Mouse (Mus musculus) c-Kit-positive CD71-positive TER-119-negative erythroid progenitor cells, embryonic 14.5 days (primary cell): ENCODE measurements around the gene Jade1.
A peak's percentile ranks its signal among the peaks of the same experiment; 100 is the strongest.

ENCODE experiments used
- DNase-seq: peaks from one replicate; pipeline ENCODE4 v3.0.0-alpha.2; 2013; ENCODE audit warnings: low read depth

The Jade1 gene

GRCm38 (mm10) chr3:41599226-41599625, 43.7 kb downstream of the Jade1 start:
- DNase-seq = no peak

DNA sequence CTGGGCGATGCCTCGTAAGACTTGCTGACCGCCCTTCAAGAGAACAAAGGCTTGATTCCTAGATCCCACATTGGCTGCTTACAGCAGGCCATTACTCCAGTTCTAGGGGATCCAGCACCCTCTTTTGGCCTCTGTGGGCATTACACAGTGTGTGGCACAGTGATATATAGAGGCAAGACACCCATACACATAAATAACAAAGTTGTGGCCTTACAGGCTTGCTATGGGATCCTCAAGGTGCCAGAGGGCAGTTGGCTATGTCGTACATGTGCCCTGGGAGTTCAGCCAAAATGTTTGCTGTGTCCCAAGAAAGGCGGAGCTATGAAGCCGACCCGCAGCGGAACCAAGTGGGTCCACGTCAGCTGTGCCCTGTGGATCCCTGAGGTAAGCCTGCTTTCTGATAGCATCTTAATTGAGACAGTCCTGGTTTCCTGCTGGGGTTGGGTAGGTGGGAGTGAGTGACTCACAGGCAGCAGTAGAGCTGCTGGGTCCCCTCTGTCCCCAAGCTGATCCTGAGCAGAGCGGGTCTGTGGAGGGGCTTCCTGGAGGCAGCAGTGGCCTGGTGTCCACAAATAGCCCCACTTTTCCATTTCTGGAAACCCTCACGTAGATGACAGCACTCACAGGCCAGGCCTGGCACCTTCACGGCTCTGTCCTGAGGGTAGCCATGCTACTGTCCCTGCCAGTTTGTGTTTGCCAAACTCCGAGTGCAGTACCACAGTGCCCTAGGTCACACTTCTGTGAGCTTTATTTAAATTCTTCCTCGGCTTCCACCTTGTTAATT, 44.5 kb downstream of the Jade1 start:
- peak; percentile 25 for DNase-seq

DNA sequence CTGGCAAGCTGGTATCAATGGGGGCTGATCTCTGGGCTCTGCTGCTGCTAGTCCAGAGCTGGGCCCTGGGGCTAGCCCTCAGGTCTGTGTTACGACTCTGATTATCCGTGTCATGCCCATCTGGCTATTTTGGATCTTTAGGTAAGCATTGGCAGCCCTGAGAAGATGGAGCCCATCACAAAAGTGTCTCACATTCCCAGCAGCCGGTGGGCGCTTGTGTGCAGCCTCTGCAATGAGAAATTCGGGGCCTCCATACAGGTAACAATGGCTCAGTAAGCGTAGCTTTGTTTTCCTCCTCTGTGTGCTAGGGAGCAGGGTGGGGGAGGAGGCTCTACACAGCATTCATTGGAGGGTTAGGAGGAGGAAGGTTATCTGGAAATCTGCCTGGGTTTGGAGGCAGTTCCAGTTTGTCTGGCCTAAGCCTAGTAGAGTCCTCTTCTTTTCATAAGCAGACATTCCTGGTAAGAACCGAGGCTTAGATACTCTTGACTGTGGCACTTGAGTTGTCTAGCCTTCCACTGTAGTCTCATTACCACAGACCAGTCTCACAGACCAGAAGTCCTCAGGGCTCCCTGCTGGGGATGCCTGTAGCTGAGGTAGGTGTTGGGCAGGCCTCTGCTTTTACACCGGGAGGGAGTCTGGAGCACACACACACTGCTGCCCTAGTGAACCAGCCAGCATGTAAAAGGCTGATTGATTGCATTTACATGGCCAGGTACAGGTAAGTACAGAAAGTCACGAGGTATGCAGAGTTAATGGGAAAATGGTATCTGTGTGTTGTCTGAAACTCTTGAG, 45.9 kb downstream of the Jade1 start:
- no peak for DNase-seq

DNA sequence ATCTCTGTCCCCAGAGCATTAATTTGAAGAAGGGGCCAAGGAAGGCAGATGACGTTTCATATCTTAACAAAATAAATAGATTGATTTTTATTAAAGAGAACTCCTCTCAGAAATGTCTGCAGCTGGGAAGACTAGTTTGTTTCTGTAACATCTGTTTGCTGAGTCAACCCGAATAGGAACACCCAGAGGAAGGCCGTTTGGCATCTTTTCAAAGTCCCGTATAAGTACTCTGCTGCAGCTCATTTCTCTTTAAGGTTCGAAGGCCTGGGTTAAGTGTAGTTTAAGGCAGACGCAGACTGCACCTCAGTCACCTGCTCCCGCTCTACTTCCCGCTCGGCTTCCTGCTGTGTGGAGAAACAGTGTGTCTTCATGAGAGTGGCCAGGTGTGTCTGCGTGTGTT, 47.4 kb downstream of the Jade1 start:
- DNase-seq = no peak

DNA sequence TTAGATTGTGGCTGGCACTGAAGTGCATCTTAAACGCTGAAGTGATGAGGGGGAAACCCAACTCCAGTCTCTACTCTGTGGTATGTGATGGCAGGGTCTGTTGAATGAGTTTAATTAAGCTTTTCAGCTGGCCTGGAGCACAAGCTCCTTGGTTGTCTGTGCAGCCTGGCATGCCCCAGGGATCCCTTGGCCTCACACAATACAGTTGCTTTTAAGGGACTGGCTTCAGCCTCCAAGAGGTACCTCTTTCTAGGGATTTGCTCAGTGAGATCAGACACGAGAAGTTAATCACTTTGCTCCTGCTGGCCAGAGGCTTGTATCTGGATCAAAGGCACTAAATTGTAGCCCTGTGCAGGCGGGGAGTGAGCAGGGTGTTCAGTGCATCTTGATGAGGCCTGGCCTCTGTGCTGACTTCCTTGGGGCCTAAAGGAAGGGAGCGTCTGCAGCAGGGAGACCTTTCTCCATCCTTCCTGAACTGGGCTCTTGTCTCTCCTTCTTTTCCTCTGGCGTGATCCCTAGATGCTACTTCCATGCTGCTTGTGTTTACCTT, 48.0 kb downstream of the Jade1 start:
- DNase-seq = no peak

- no peak for DNase-seq
Measured at GRCm38 (mm10) chr3:41604629-41605321, 49.2 kb downstream of the Jade1 start.

DNA sequence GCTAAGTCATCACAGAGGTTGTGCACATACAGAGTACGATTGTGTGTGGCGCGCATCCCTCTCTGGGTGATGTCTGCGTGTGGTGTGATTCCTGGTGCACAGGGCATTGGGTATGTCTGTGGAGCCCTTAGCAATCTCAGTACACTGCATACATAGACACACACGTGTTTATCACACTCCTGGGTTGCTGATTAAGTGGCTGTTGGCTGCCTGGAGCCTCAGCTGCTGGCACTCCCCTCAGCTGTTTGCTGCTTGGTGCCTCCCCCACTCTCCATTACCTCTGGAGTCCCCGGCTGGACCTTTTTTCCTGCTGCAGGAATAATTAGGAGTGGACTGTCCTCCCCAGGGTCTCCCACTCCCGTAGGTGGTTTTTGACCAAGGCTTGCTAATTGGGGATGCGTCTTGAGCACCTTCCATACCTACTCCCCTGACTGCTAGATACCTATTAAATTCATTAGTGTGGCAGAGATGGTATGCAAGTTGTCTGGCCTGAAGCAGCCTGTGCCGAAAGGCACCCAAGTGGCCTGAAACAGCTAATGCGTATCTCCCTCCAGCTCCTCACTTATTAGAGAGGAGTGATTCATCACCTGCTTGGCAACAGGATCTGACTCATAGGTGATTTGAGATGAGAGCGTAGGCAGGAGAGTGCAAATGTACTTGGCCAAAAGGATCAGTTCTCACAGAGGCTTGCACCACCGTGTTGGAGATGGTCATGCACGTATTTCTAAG, 50.2 kb downstream of the Jade1 start:
- DNase-seq = no peak

DNA sequence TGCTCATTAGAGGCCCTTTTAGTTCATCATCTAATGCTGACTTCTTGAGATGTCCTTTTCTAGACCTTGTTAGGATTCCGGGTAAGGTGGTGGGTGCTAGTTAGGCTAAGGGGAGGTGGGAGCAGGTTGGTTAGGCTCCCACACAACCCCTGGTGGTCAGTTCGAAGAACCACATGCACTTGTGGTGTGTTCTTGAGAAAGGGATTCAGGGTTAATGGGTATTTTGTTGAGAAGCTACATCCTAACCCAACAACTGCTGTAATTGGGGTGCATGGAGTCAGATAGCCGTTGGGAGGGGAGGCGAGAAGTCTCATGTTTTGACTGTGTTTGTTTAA, 50.8 kb downstream of the Jade1 start:
- DNase-seq = no peak

- no peak for DNase-seq
Measured at GRCm38 (mm10) chr3:41607050-41607449, 51.5 kb downstream of the Jade1 start.

GRCm38 (mm10) chr3:41607467-41607866, 51.9 kb downstream of the Jade1 start:
- DNase-seq = no peak

DNA sequence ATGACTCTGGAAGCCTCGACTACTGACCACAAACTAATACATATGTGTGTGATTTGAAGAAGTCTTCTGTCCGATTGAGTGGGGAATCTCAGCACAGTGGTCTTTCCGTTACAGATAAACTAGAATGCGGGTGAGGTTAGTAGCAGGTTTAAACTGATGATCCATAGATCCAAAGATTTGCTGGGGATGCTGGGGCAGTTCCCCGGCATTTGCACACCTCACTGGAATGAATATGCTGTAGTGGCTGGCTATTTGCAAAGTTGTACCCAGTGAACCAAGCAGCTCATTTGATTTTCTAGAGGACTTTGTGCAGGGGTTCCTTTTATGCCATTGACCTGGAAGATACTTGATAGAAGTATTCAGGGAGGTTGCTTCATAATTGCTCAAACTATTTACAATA, 53.5 kb downstream of the Jade1 start:
- DNase-seq = no peak

DNA sequence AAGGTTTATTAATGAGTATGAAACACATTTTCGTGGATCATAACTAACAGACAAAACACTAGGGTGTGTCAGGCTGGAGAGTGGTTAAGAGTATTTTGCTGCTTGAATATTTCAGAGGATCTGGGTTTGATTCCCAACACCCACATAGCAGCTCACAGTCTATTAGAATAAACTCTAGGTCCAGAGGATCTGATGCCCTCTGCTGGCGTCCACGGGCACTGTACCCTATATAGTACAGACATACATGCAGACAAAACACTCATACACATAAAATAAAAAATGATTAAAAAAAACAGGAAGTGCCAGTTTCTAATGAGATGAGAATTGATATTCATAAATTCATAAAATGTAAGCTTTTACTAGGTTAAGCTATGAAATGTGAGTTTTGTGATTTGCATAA, 56.7 kb downstream of the Jade1 start:
- DNase-seq = peak; percentile 10

GRCm38 (mm10) chr3:41613706-41614105, 58.2 kb downstream of the Jade1 start:
- no peak for DNase-seq

DNA sequence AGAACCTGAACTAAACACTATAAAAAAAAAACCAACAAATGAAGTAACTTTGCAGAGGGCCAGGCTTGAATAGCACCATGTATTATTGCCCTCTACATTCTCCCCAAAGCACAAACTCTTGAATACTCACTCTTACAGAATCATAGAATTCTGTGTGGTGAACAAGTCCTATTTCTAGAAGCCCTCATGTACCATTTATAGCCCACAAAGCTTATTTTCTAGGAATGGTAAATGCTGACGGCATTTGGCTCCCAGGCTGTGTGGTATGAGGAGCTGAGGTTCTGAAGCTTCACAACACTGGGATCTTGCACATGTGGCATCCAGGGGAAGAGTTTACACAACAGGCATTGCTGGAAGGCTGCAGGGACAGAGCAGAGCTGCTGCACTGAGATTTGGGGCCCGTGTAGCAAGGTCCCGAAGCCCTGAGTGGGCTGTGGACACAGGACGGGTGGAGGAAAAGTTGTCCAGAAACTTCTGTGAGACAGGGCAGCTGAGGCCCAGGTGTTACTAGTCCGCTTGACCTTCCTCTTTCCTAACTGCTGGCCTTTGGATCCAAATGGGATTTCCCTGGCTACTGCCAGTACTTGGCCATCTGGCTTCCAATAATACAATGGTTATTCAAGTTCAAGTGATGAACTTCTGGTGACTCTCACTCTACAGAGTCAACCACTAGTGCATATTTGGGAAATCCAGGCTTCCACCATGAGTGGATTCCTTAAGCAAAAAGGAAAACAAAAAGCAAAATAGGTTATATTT, 58.9 kb downstream of the Jade1 start:
- DNase-seq = no peak

GRCm38 (mm10) chr3:41618036-41618435, 62.5 kb downstream of the Jade1 start:
- no peak for DNase-seq

DNA sequence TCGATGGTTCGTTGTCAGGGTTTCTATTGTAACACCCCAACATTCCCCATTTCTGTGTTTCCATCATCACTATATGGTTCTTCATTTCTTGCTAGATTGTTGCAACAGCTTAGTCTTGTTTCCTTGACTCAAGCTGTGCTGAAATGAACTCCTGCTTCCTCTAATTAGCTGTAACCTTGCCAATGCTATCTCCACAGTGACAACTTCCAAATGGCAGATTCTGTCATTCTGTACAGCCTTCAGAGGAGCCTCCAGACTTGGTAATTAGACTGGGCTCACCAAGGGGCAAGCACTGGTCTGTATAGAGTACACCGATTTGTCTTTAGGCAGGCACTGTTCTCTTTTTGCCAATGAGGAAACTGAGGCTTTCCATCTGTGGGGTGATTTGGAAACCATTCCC, 63.0 kb downstream of the Jade1 start:
- DNase-seq = no peak

DNA sequence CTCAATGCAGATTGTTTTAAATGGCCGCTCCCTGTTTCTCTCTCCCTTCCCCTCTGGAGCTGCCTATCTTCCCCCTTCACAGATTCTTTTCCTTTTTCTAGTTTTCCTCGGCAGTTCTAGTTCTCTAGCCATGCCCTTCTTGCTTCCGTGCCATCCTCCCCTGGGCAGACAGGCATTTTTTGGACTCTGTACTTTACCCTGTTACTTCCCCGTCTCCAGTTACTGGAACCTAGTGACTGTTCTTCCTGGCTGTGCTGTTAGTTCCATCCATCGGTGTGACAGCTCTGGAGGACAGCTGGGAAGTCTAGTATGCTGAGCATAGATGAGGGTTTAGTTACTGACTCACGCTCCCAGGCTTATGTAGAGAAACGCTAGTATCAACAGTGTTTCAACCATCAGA, 65.4 kb downstream of the Jade1 start:
- no peak for DNase-seq

DNA sequence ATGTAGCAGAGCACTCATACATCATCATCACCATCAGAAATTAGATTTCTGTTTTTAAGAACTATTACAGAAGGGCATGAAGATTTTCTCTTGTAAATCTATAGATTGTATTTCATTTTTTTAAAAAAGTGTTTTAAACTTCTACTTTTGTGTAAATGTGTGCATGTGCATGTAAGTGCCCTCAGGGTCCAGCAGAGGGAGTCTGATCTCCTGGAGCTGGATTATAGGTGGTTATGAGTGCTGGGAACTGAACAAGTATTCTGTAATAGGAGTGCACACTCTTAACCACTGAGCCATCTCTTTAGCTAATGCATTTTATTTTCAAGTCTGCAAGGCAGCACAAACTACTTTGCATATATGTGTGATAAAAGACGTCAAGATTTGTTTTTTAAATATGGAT, 100.1 kb downstream of the Jade1 start:
- DNase-seq = no peak
